Mouse (Mus musculus) ES-CJ7 (cell line): Measurements from ENCODE around the gene Lce1c.
"Not testable (repeated sequence)": the region's sequence is repeated elsewhere in the genome, so short reads cannot be mapped to it uniquely, and the experiment has no call there.

Source experiments
- DNase-seq: peaks from one replicate; pipeline ENCODE4 v3.0.0; 2011; ENCODE audit warnings: low read depth, low spot score

Gene Lce1c

DNA sequence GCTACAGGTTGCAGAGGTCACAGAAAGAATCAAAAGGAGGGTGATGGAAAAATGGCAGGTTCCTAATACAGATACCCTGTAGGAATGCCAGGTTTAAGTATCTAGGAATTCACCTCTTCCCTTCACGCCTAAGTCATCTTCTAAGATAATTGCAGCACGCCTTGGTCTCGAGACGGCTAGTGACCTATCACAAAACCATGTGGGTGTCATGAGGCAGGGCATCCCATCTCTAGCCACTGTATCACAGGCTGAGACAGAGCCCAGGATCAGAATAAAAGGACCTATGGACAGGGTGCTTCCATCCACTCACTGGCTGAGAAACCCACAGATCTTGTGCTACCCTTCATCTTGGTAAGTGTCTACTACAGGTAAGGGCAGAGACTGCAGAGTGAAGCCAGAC, at the start of gene Lce1c:
Gene Lce1c, plus strand, starts transcription at position 301 of the 400 bp plus-strand sequence.
- no peak for DNase-seq

DNA sequence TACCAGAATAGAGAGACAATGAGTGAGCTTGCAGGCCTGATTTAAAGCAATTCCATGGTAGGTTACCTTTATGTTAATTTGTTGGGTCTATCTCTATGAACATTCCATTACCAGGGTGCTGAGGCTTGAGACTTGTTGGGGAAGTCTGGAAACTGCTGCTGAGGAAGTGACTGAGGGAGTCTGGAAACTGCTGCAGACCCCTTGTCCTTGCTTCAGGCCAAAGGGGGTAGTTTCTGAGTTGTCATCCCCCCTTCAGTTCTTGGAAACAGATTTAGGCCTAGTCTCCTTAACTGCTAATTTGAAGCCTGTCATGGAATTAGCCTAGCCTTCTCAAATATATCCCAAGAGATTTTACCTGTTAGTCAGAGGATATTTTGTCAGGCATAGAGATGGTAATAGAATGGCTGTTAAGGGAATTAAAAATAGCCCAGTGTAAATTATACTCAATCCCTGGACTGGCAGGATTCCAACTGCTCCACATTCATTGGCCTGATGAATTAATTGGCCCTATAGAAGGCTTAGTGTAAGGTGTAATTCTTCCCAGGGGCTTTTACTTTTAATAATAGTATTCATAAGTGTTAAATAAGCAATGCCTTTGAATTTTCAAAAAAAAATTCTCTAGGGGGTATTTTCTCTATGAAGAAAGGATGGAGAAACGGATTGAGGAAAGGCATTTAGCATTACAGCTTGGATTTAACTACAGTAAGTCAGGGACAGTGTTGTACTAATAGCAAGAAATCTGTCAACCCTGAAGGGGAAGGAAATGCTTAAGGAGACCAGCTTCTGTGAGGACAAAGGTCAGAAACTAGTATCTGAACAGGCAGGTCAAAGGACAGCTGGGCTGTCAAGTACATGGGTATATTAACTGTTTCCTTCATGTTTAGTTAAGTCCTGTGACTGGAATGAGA, 41.0 kb upstream of the Lce1c start:
- DNase-seq, result no peak

DNA sequence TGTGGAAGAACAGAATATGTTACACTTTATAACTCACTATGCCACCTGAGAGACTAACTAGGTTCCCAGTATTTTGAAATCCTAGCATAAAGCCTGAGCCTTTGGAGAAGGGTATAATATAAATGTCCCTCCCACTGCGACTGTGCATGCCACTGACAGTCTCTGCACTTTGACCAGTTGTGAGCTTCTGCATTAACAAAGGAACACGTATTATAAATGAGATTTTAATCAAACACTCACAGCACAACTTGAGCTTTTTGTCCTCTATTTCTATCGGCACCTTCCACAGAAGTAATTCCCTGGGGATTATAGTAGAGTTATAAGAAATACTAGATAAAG, 40.4 kb upstream of the Lce1c start:
- DNase-seq, result no peak

DNA sequence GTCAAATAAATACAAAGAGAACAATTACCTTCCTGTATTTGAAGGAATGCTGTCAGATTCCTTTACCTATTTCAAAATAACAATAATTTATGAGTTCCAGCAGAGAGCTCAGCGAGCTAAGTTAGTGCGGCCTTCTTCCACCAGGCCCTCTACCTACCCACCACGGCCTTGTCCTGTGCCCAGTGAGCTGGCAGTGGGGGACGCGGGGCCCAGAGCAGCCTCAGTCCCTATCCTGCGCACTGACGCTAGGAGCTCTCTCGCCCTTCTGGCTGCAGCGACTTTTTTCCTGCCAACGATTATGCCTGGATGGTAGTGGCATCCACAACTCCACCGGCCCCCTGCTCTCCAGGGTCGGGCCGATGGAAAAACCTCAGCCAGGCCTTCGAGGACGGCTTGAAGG, 39.2 kb upstream of the Lce1c start:
- DNase-seq, result no peak

DNA sequence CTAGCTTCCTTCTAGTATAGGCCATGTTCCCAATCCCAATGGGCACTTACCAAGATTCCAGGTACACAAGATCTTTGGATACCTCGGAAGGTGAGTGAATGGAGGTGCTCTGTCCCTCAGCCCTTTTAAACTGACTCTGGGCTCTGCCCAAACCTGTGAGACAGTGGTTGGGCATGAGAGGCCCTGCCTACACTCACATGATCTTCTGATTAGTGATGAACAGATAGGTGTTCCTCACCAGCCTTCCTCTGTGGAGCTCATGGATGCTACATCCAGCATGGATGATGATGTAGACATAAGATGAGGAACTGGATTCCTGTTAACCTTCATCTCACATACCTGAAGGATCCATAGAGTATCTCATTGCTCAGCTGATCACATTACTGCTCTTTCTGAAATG, 30.8 kb upstream of the Lce1c start, which contains the start of gene Lce1a1:
Gene Lce1a1, minus strand, starts transcription at position 101 of the 400 bp plus-strand sequence.
- DNase-seq, result no peak

DNA sequence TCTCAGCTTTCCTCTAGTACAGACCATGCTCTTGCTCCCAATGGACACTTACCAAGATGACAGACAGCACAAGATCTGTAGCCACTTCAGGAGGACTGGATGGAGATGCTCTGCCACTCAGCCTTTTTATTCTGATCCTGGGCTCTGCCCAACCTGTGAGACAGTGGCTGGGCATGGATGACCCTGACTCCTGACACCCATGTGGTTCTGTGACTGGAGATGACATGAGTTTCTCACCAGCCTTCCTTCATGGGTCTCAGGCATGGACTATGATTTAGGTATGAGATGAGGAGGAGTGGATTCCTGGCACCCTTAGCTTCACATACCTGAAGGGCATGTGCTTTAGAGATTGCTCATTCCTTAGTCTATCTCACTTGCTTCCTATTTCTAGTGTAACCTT, 22.2 kb upstream of the Lce1c start, which contains the start of gene Lce1b:
Gene Lce1b, minus strand, starts transcription at position 101 of the 400 bp plus-strand sequence.
- no peak for DNase-seq

DNA sequence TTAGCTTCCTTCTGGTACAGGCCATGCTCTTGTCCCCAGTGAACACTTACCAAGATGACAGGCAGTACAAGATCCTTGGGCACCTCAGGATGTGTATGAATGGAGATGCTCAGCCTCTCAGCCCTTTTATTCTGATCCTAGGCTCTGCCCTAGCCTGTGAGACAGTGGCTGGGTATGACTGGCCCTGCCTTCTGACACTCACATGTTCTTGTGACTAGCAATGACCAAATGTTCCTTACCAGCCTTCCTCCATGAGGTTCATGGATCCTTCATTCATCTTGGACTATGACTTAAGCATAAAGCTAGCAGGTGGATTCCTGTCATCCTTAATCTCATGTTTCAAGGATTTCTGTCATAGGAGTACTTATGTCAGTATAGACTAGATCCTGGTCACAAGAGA, 8.8 kb upstream of the Lce1c start, which contains the start of gene Lce1a2:
Gene Lce1a2, minus strand, starts transcription at position 101 of the 400 bp plus-strand sequence.
- DNase-seq, result no peak

DNA sequence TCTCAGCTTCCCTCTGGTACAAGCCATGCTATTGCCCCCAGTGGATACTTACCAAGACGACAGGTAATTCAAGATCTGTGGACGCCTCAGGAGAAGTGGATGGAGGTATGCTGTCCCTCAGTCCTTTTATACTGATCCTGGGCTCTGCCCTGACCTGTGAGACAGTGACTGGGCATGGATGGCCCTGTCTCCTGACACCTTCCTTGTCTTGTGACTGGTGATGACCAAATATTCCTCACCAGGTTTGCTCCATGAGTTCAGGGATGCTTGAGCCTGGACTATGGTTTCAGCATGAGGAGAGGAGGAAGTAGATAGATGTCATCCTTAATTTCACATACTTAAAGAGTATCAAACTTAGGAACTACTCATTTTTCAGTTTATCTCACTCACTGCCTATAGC, 8.1 kb downstream of the Lce1c start, which contains the start of gene Lce1d:
Gene Lce1d, minus strand, starts transcription at position 101 of the 400 bp plus-strand sequence.
- DNase-seq, result no peak

DNA sequence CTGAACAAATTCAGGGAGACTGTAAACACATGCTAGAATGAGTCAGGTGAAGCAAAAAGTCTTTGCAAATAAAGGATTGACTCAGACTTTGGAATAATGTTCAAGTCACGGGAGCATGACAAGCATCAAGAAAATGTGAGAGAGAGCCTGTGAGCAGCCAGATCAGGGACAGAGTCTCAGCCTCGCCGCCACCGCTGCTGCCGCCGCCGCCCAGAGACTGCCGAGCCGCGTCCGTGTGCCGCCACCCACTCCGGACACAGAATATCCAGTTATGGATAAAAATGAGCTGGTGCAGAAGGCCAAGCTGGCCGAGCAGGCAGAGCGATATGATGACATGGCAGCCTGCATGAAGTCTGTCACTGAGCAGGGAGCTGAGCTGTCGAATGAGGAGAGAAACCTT, 10.1 kb downstream of the Lce1c start:
- DNase-seq, result not testable (repeated sequence)

DNA sequence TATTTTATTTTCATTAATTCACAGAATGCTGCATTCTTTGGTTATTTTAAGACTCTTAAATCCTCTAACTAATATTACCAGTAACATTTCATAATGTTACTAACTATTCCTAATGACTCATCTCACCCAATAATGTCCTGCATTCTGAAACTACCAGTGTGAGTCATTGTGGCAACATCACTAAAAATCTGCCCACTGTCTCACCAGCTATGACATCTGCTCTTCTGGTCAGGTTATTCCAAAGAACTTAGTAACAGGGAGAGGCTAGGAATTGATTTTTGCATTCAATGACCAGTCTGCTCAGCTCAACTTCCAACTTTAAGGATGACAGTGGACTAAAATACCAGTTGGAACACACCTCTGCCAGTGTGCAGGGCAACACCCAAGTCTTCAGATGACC, 12.6 kb downstream of the Lce1c start:
- DNase-seq, result no peak

DNA sequence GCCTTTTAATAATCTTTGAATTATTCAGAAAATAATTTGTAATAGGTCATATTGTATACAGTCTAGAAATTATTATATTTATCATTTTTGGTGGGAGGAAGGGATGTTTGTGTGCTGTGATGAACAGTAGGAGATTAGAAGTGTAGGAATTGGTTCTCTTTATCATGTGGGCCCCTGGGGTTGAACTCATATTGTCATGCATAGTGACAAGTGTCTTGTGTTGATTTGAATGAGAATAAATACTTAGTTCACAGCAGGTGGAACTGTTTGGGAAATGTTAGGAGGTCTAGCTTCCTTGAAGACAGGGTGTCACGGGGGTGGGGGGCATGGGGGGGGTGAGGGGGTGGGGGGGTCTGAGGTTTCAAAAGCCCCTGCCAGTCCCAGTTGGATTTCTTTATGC, 15.6 kb downstream of the Lce1c start:
- peak; percentile 82 for DNase-seq

DNA sequence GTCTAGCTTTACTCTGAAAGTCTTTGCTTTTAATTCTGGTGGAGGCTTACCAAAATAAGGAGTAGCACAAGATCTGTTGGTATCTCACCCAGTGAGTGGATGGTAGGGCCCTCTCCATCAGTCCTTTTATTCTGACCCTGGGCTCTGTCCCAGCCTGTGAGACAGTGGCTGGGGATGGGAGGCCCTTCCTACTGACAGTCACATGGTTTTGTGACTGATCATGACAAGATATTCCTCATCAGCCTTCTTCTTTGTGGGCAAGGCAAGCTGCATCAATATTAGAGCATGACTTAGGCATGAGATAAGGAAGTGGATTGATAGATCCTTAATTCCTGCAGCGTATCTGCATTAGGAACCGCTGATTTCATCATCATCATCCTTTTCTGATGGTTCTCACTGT, 29.9 kb downstream of the Lce1c start, which contains the start of gene Lce1e:
Gene Lce1e, minus strand, starts transcription at position 101 of the 400 bp plus-strand sequence.
- no peak for DNase-seq

DNA sequence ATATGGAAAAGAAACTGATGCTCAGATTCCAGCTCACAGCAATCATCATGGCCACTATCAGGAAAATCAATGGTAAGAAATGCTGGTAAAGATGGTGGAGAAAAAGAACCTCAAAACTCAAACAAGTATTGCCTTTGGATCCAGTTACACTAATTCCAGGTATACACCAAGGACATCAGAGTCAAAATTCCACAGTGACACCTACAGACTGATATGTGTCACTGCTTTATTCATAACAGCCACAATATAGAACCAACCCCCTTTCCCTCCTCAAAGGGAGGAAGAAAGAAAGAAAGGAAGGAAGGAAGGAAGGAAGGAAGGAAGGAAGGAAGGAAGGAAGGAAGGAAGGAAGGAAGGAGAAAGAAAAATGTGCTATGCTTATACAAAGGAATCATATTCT, 36.1 kb downstream of the Lce1c start:
- peak; percentile 6 for DNase-seq

DNA sequence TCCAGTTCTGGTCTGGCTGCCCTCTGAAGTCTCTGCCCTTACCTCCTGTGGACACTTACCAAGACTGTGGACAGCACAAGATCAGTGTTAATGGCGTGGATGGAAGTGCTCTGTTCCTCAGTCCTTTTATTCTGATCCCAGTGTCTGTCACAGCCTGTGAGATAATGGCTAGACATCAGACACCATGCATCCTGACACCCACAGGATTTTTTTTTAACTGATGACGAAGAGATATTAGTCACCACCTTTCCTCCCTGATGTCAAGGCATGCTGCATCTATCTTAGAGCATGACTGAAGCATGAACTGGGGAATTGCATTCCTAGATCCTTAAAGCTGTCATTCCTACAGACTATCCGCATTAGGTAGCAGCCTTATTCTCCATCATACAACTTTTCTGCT, 41.2 kb downstream of the Lce1c start, which contains the start of gene Lce1f:
Gene Lce1f, minus strand, starts transcription at position 101 of the 400 bp plus-strand sequence.
- DNase-seq, result no peak

DNA sequence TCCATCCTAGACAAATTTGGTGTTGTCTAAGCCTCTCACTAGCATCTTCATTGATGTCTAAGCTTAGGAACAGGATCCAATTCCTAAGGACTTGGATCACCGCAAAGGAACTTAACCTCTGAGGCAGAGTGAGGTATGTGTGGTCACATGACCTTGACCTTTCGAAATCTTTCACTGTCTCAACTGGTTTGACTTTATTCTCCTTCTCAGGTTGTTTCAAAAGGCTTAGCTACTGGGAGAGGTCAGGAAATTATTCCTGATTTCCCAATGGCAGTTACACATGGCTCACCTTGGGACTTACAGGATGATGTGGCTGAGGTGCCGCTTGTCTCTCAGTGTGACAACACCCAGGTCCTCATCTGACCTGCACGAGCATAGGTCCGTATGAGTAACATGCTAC, 43.6 kb downstream of the Lce1c start:
- peak; percentile 18 for DNase-seq
